Mouse (Mus musculus): ENCODE data around the gene Nup214. TPM values are rescaled to one million over a fixed set of nuclear protein-coding genes. Genes with fewer than 3 reads are reported as not detected.

Gene Nup214
- polyA plus RNA-seq, 1 experiment, result 42.2 TPM

- no peaks in the 10 kb centered on the region for H3K79me2 ChIP-seq (ENCODE audit: control insufficient read depth, insufficient read depth)
- TF ChIP-seq MYOD1 (IDR thresholded peaks at IDR 0.05; ENCODE audit: control insufficient read depth, insufficient read length, low read depth) (no peak), CTCF (IDR thresholded peaks at IDR 0.05; ENCODE audit: control insufficient read depth, insufficient read depth, insufficient read length) (no peak), CEBPB (IDR thresholded peaks at IDR 0.05; ENCODE audit: low read depth) (no peak), MYOG (IDR thresholded peaks at IDR 0.05; ENCODE audit: control insufficient read depth, extremely low read depth, insufficient read length) (no peak), FOSL1 (IDR thresholded peaks at IDR 0.05; ENCODE audit: insufficient read depth, low read length, poor library complexity, severe bottlenecking) (no peak), USF1 (IDR thresholded peaks at IDR 0.05; ENCODE audit: low read depth) (no peak), MAX (IDR thresholded peaks at IDR 0.05) (no peak)
- peaks cover 68% of the 10 kb centered on the region for H3K27me3 ChIP-seq (ENCODE audit: control insufficient read depth, insufficient read depth, insufficient read length)
- H3K79me3 ChIP-seq (ENCODE audit: low read depth), result no peaks in the 10 kb centered on the region
- no peaks in the 10 kb centered on the region for H3K36me3 ChIP-seq (ENCODE audit: control insufficient read depth, insufficient read depth)
- H3K4me3 ChIP-seq (ENCODE audit: insufficient read depth, poor library complexity, severe bottlenecking), result no peak overlapping the region
- no peak overlapping the region for H3ac ChIP-seq (ENCODE audit: control insufficient read depth, insufficient read length, low read depth)
These were observed 89.4 kb downstream of the Nup214 start for GRCm38 (mm10) chr2:32063451-32064151.

- Histone ChIP-seq H3K79me3 (ENCODE audit: low read depth) (no peaks in the 10 kb centered on the region), H3ac (ENCODE audit: control insufficient read depth, insufficient read length, low read depth) (no peak overlapping the region), H3K79me2 (ENCODE audit: control insufficient read depth, insufficient read depth) (no peaks in the 10 kb centered on the region), H3K36me3 (ENCODE audit: control insufficient read depth, insufficient read depth) (no peaks in the 10 kb centered on the region), H3K27me3 (ENCODE audit: control insufficient read depth, insufficient read depth, insufficient read length) (peaks cover 67% of the 10 kb centered on the region), H3K4me3 (ENCODE audit: insufficient read depth, poor library complexity, severe bottlenecking) (no peak overlapping the region)
- TF ChIP-seq CEBPB (IDR thresholded peaks at IDR 0.05; ENCODE audit: low read depth) (no peak), MAX (IDR thresholded peaks at IDR 0.05) (no peak), USF1 (IDR thresholded peaks at IDR 0.05; ENCODE audit: low read depth) (no peak), FOSL1 (IDR thresholded peaks at IDR 0.05; ENCODE audit: insufficient read depth, low read length, poor library complexity, severe bottlenecking) (no peak), CTCF (IDR thresholded peaks at IDR 0.05; ENCODE audit: control insufficient read depth, insufficient read depth, insufficient read length) (no peak), MYOG (IDR thresholded peaks at IDR 0.05; ENCODE audit: control insufficient read depth, extremely low read depth, insufficient read length) (no peak), MYOD1 (IDR thresholded peaks at IDR 0.05; ENCODE audit: control insufficient read depth, insufficient read length, low read depth) (no peak)
These were observed 90.7 kb downstream of the Nup214 start for GRCm38 (mm10) chr2:32064913-32065312.

DNA sequence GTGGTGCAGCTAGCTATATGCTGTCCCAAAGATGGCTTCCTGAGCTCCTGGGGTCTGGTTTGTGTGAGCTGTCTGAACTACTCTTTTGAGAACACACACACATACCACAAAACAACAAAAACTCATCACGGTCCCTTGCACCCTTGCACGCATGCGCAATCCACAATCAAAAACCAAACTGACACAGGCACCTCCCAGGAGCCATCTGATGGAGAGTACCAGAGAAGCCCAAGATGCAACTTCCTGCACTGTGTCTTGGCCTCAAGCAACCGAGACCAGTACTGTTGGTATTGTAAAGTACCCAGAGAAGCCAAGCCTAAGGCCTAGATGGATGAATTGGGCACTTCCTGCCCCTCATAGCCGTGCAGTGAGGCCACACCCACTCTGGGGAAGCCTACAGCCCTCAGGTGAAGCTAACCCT, 91.1 kb downstream of the Nup214 start:
- Histone ChIP-seq H3K4me3 (ENCODE audit: insufficient read depth, poor library complexity, severe bottlenecking) (no peak overlapping the region), H3K79me2 (ENCODE audit: control insufficient read depth, insufficient read depth) (no peaks in the 10 kb centered on the region), H3ac (ENCODE audit: control insufficient read depth, insufficient read length, low read depth) (no peak overlapping the region), H3K79me3 (ENCODE audit: low read depth) (no peaks in the 10 kb centered on the region), H3K27me3 (ENCODE audit: control insufficient read depth, insufficient read depth, insufficient read length) (peaks cover 67% of the 10 kb centered on the region), H3K36me3 (ENCODE audit: control insufficient read depth, insufficient read depth) (no peaks in the 10 kb centered on the region)
- TF ChIP-seq MYOD1 (IDR thresholded peaks at IDR 0.05; ENCODE audit: control insufficient read depth, insufficient read length, low read depth) (no peak), CEBPB (IDR thresholded peaks at IDR 0.05; ENCODE audit: low read depth) (no peak), USF1 (IDR thresholded peaks at IDR 0.05; ENCODE audit: low read depth) (no peak), MYOG (IDR thresholded peaks at IDR 0.05; ENCODE audit: control insufficient read depth, extremely low read depth, insufficient read length) (no peak), FOSL1 (IDR thresholded peaks at IDR 0.05; ENCODE audit: insufficient read depth, low read length, poor library complexity, severe bottlenecking) (no peak), CTCF (IDR thresholded peaks at IDR 0.05; ENCODE audit: control insufficient read depth, insufficient read depth, insufficient read length) (no peak), MAX (IDR thresholded peaks at IDR 0.05) (no peak)

GRCm38 (mm10) chr2:32066005-32066404, 91.8 kb downstream of the Nup214 start:
- Histone ChIP-seq H3ac (ENCODE audit: control insufficient read depth, insufficient read length, low read depth) (no peak overlapping the region), H3K36me3 (ENCODE audit: control insufficient read depth, insufficient read depth) (no peaks in the 10 kb centered on the region), H3K27me3 (ENCODE audit: control insufficient read depth, insufficient read depth, insufficient read length) (peaks cover 71% of the 10 kb centered on the region), H3K79me2 (ENCODE audit: control insufficient read depth, insufficient read depth) (no peaks in the 10 kb centered on the region), H3K79me3 (ENCODE audit: low read depth) (no peaks in the 10 kb centered on the region), H3K4me3 (ENCODE audit: insufficient read depth, poor library complexity, severe bottlenecking) (no peak overlapping the region)
- TF ChIP-seq MAX (IDR thresholded peaks at IDR 0.05) (no peak), USF1 (IDR thresholded peaks at IDR 0.05; ENCODE audit: low read depth) (no peak)

DNA sequence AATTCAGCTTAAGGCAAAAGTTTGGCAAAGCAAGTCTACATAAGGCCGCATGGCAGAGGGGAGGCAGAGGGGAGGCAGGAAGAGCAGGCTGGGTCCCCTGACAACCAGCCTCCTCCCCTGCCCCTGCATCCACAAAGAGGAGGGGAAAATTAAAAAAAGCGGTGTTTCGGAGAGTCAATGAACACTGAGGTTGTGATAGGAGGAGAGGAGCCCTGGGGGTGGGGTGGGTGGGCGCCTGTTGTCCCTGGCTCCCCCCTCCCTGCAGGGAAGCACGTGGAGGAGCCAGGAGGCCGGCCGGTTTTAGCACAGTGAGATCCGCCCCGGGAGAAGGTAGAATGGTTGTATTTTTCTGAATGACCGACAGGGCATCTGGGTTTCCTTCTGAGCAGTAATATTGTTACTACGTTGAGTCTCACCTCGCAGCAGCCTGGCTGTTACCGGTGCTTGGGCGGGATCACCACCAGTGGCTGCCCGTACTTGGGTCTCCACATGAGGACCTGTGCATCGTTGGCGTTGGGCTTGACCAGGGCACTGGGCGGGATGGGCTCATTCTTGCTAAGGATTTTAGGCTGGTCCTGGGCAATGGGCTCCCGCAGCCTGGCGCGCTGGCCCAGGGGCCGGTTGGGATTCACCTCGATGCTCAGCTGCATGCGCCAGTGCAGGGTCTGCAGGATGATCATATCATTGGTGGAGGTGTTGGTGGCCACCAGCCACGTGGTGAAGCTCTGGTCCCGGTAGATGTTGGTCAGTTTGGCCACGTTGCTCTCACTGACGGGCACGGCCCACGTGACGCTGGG, 94.8 kb downstream of the Nup214 start:
- no peak overlapping the region for H3K4me3 ChIP-seq (ENCODE audit: insufficient read depth, poor library complexity, severe bottlenecking)
- no peaks in the 10 kb centered on the region for H3K36me3 ChIP-seq (ENCODE audit: control insufficient read depth, insufficient read depth)
- TF ChIP-seq MAX (IDR thresholded peaks at IDR 0.05) (no peak), CTCF (IDR thresholded peaks at IDR 0.05; ENCODE audit: control insufficient read depth, insufficient read depth, insufficient read length) (no peak), MYOD1 (IDR thresholded peaks at IDR 0.05; ENCODE audit: control insufficient read depth, insufficient read length, low read depth) (no peak), USF1 (IDR thresholded peaks at IDR 0.05; ENCODE audit: low read depth) (no peak), MYOG (IDR thresholded peaks at IDR 0.05; ENCODE audit: control insufficient read depth, extremely low read depth, insufficient read length) (no peak), FOSL1 (IDR thresholded peaks at IDR 0.05; ENCODE audit: insufficient read depth, low read length, poor library complexity, severe bottlenecking) (no peak), CEBPB (IDR thresholded peaks at IDR 0.05; ENCODE audit: low read depth) (no peak)
- no peaks in the 10 kb centered on the region for H3K79me3 ChIP-seq (ENCODE audit: low read depth)
- H3K79me2 ChIP-seq (ENCODE audit: control insufficient read depth, insufficient read depth), result no peaks in the 10 kb centered on the region
- H3ac ChIP-seq (ENCODE audit: control insufficient read depth, insufficient read length, low read depth), result no peak overlapping the region
- peaks cover 76% of the 10 kb centered on the region for H3K27me3 ChIP-seq (ENCODE audit: control insufficient read depth, insufficient read depth, insufficient read length)
